Mouse (Mus musculus): ENCODE measurements at regions not wholly inside any gene's neighbourhood (a gene's known extent, or its start where the extent isn't known, plus 50 kb on each side); places are given as distances from the start of the nearest gene placed in this dataset.

DNA sequence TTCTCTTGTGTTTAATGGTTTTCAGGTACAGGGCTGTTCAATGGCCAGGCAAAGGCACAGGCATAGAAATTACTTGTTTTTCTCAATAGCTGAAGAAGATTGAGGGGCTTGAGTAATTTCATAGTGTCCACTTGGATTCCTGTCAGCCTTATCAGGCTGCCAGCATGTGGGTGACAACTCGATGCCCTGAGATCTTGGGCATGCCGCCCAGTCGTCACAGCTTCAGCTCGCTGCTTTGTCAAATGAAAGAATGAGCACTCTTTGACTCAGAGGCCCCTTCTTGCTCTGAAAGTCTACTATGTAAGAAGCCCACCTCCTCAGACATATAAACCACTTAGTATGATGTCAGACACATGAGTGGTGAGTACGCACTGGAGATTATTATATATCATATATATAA lies 272.6 kb downstream of the Rwdd3 start:
- TF ChIP-seq CTCF (IDR thresholded peaks at IDR 0.05; ENCODE audit: control insufficient read depth, insufficient read depth, low read length) = no peak
- no peak for TF ChIP-seq POLR2A (IDR thresholded peaks at IDR 0.05; ENCODE audit: borderline replicate concordance, control insufficient read depth, low read depth, low read length)
